Mouse (Mus musculus): Measurements from ENCODE around the gene Spata5. TPM values are rescaled to one million over a fixed set of nuclear protein-coding genes. Genes with fewer than 3 reads are reported as not detected.
A peak's percentile ranks its signal among the peaks of the same experiment; 100 is the strongest.
"Not testable (repeated sequence)": the region's sequence is repeated elsewhere in the genome, so short reads cannot be mapped to it uniquely, and the experiment has no call there.

Gene Spata5
- polyA plus RNA-seq, 1 experiment from 2014 or later, result 29.0 TPM

GRCm38 (mm10) chr3:37584576-37584975, 164.9 kb downstream of the Spata5 start:
- peaks cover 18% of the 10 kb centered on the region; the same call in 1 of the 2 replicates for H3K4me1 ChIP-seq (ENCODE audit: control insufficient read depth, insufficient read depth, low read length)
- 82% methylated on average over 5 of the region's 5 CpGs for WGBS

DNA sequence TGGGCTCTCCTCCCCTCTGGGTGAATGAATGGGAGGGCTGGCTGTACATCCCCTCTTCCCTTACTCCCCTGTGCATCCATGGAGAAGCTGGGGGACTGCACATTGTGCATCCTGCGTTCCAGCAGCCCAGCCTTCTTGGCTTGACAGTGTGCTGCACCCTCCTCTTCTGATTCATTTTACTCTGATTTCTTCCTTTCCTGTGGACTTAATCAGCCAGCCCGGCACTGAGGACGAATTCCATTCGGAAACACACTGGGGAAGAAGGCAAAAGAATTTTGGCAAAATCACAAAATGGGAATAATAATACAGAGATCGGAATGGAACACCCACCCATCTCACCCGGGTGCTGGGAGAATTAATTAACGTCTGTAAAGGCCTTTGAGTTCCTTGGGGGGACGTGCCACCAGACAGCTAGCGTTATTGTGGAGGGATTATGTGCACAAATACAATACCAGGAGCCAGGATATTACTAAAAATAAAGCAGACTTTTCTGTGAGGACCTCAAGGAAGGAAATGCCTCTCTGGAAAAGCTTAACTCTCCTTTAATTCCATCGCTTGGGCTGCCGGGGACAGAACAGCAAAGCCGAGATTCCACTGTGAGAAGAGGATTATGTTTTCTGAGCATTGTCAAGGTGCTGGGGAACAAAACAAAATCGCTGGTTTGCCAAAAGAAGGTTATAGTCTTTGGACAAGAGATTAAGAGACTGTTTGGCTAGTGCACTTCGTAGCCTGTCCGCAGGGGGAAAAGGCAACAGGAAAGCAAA, 166.5 kb downstream of the Spata5 start:
- H3K4me1 ChIP-seq (ENCODE audit: control insufficient read depth, insufficient read depth, low read length), result peaks cover 18% of the 10 kb centered on the region; the same call in 1 of the 2 replicates
- H3K27ac ChIP-seq (replicated peaks; ENCODE audit: low read depth, low read length), result peak overlapping the region; percentile 86
- peak overlapping the region; percentile 24 for H3K4me3 ChIP-seq (ENCODE audit: low read depth, low read length)
- ATAC-seq (ENCODE audit: low read depth), result peak; percentile 72
- H3K36me3 ChIP-seq (ENCODE audit: control insufficient read depth, insufficient read depth, low read length), result no peaks in the 10 kb centered on the region
- H3K9ac ChIP-seq (ENCODE audit: low read depth, low read length), result peak overlapping the region; percentile 48
- H3K4me2 ChIP-seq (ENCODE audit: low read depth, low read length), result peak overlapping the region; percentile 50
- H3K27me3 ChIP-seq (replicated peaks; ENCODE audit: control insufficient read depth, insufficient read depth, low read length), result no peaks in the 10 kb centered on the region
- WGBS, result 12% methylated on average over 15 of the region's 15 CpGs
- no peaks in the 10 kb centered on the region for H3K9me3 ChIP-seq (ENCODE audit: control insufficient read depth, low read length)
- peak; percentile 73 for DNase-seq (ENCODE audit: low spot score)

More at GRCm38 (mm10) chr3:37584576-37584975, 164.9 kb downstream of the Spata5 start:
- H3K27me3 ChIP-seq (replicated peaks; ENCODE audit: control insufficient read depth, insufficient read depth, low read length), result no peaks in the 10 kb centered on the region
- no peak overlapping the region for H3K27ac ChIP-seq (replicated peaks; ENCODE audit: low read depth, low read length)
- ATAC-seq (ENCODE audit: low read depth), result no peak
- DNase-seq (ENCODE audit: low spot score), result no peak
- no peaks in the 10 kb centered on the region for H3K9me3 ChIP-seq (ENCODE audit: control insufficient read depth, low read length)
- peaks cover 4% of the 10 kb centered on the region; the same call in 1 of the 2 replicates for H3K36me3 ChIP-seq (ENCODE audit: control insufficient read depth, insufficient read depth, low read length)
- no peak overlapping the region for H3K9ac ChIP-seq (ENCODE audit: low read depth, low read length)
- H3K4me2 ChIP-seq (ENCODE audit: low read depth, low read length), result no peak overlapping the region
- no peak overlapping the region for H3K4me3 ChIP-seq (ENCODE audit: low read depth, low read length)

GRCm38 (mm10) chr3:37586731-37587578, 167.3 kb downstream of the Spata5 start:
- no peaks in the 10 kb centered on the region for H3K36me3 ChIP-seq (ENCODE audit: control insufficient read depth, insufficient read depth, low read length)
- peak overlapping the region; percentile 86 for H3K27ac ChIP-seq (replicated peaks; ENCODE audit: low read depth, low read length)
- peaks cover 18% of the 10 kb centered on the region; the same call in 1 of the 2 replicates for H3K4me1 ChIP-seq (ENCODE audit: control insufficient read depth, insufficient read depth, low read length)
- DNase-seq (ENCODE audit: low spot score) (peak; percentile 49), ATAC-seq (ENCODE audit: low read depth) (peak; percentile 48)
- H3K27me3 ChIP-seq (replicated peaks; ENCODE audit: control insufficient read depth, insufficient read depth, low read length), result no peaks in the 10 kb centered on the region
- WGBS, result 28% methylated on average over 16 of the region's 16 CpGs
- peak overlapping the region; percentile 48 for H3K9ac ChIP-seq (ENCODE audit: low read depth, low read length)
- H3K4me3 ChIP-seq (ENCODE audit: low read depth, low read length), result peak overlapping the region; percentile 24
- H3K9me3 ChIP-seq (ENCODE audit: control insufficient read depth, low read length), result no peaks in the 10 kb centered on the region
- peak overlapping the region; percentile 50 for H3K4me2 ChIP-seq (ENCODE audit: low read depth, low read length)

- no peak overlapping the region for H3K27ac ChIP-seq (replicated peaks; ENCODE audit: low read depth, low read length)
- no peak for ATAC-seq (ENCODE audit: low read depth)
- no peaks in the 10 kb centered on the region for H3K36me3 ChIP-seq (ENCODE audit: control insufficient read depth, insufficient read depth, low read length)
- no peaks in the 10 kb centered on the region for H3K9me3 ChIP-seq (ENCODE audit: control insufficient read depth, low read length)
- no peak overlapping the region for H3K9ac ChIP-seq (ENCODE audit: low read depth, low read length)
- H3K27me3 ChIP-seq (replicated peaks; ENCODE audit: control insufficient read depth, insufficient read depth, low read length), result no peaks in the 10 kb centered on the region
- peaks cover 6% of the 10 kb centered on the region; the same call in 1 of the 2 replicates for H3K4me1 ChIP-seq (ENCODE audit: control insufficient read depth, insufficient read depth, low read length)
- 70% methylated on average over 10 of the region's 10 CpGs for WGBS
- no peak overlapping the region for H3K4me2 ChIP-seq (ENCODE audit: low read depth, low read length)
- DNase-seq (ENCODE audit: low spot score), result peak; percentile 41
- no peak overlapping the region for H3K4me3 ChIP-seq (ENCODE audit: low read depth, low read length)
Observed at GRCm38 (mm10) chr3:37595721-37596120, 176.0 kb downstream of the Spata5 start.

GRCm38 (mm10) chr3:37596519-37596918, 176.8 kb downstream of the Spata5 start:
- peak; percentile 89 for ATAC-seq (ENCODE audit: low read depth)
- Histone ChIP-seq H3K27ac (replicated peaks; ENCODE audit: low read depth, low read length) (peak overlapping the region; percentile 46; the same call in 1 of the 2 replicates), H3K4me2 (ENCODE audit: low read depth, low read length) (no peak overlapping the region), H3K9ac (ENCODE audit: low read depth, low read length) (no peak overlapping the region), H3K9me3 (ENCODE audit: control insufficient read depth, low read length) (no peaks in the 10 kb centered on the region), H3K36me3 (ENCODE audit: control insufficient read depth, insufficient read depth, low read length) (no peaks in the 10 kb centered on the region), H3K4me3 (ENCODE audit: low read depth, low read length) (no peak overlapping the region), H3K27me3 (replicated peaks; ENCODE audit: control insufficient read depth, insufficient read depth, low read length) (no peaks in the 10 kb centered on the region), H3K4me1 (ENCODE audit: control insufficient read depth, insufficient read depth, low read length) (peaks cover 6% of the 10 kb centered on the region; the same call in 1 of the 2 replicates)
- peak; percentile 73 for DNase-seq (ENCODE audit: low spot score)
- 52% methylated on average over 6 of the region's 6 CpGs for WGBS

DNA sequence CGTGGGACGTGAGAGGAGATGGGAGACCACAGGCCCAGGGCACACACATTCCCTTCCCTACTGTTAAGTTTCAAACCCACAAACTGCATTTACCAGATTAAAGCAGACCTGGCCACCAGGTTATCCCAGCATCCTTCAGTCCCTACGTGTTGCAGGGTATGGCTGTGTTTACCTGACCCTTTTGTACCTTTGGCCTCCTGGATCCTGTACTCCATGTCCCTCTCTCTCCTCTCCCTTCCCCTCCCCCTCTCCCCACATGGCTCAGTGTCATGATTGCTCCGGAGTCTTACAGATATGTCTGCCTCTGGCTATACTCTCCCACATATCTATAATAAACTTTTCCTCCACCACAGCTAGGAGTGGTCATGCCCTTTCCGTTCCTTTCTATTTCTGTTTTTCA, 177.5 kb downstream of the Spata5 start:
- H3K4me1 ChIP-seq (ENCODE audit: control insufficient read depth, insufficient read depth, low read length), result peaks cover 6% of the 10 kb centered on the region; the same call in 1 of the 2 replicates
- H3K27ac ChIP-seq (replicated peaks; ENCODE audit: low read depth, low read length), result peak overlapping the region; percentile 46; the same call in 1 of the 2 replicates
- no peak overlapping the region for H3K9ac ChIP-seq (ENCODE audit: low read depth, low read length)
- H3K27me3 ChIP-seq (replicated peaks; ENCODE audit: control insufficient read depth, insufficient read depth, low read length), result no peaks in the 10 kb centered on the region
- ATAC-seq (ENCODE audit: low read depth), result no peak
- H3K4me3 ChIP-seq (ENCODE audit: low read depth, low read length), result no peak overlapping the region
- H3K36me3 ChIP-seq (ENCODE audit: control insufficient read depth, insufficient read depth, low read length), result no peaks in the 10 kb centered on the region
- 62% methylated on average over 5 of the region's 5 CpGs for whole genome bisulfite sequencing
- H3K4me2 ChIP-seq (ENCODE audit: low read depth, low read length), result no peak overlapping the region
- no peak for DNase-seq (ENCODE audit: low spot score)
- no peaks in the 10 kb centered on the region for H3K9me3 ChIP-seq (ENCODE audit: control insufficient read depth, low read length)

DNA sequence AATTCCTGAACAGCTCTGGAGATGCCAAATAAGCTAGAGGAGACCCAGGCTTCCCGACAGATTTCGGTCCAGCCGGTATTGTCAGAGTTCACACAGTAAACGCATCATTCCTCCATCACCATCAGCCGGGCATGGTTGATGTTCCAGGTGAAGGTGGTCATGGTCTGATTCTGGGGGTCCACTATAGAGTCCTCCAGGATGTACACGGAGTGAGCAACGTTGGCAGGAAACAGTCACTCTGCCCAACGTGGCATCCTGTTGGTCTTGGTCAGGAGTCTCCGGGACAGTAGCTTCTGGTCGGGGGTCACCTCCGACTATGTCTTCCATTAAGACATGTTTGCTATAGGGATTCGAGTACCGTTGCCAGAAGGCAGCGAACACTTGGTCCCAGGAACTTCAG, 179.9 kb downstream of the Spata5 start:
- not testable (repeated sequence) for ATAC-seq (ENCODE audit: low read depth); H3K9ac ChIP-seq (ENCODE audit: low read depth, low read length); H3K4me2 ChIP-seq (ENCODE audit: low read depth, low read length); DNase-seq (ENCODE audit: low spot score); H3K36me3 ChIP-seq (ENCODE audit: control insufficient read depth, insufficient read depth, low read length); H3K27me3 ChIP-seq (replicated peaks; ENCODE audit: control insufficient read depth, insufficient read depth, low read length); H3K4me3 ChIP-seq (ENCODE audit: low read depth, low read length); H3K4me1 ChIP-seq (ENCODE audit: control insufficient read depth, insufficient read depth, low read length); H3K27ac ChIP-seq (replicated peaks; ENCODE audit: low read depth, low read length); H3K9me3 ChIP-seq (ENCODE audit: control insufficient read depth, low read length)
- 94% methylated on average over 14 of the region's 14 CpGs for WGBS

GRCm38 (mm10) chr3:37602356-37602755, 182.7 kb downstream of the Spata5 start:
- 0 out of 2 replicates have a peak, but pooled peaks cover 5% of the 10 kb centered on the region for H3K9me3 ChIP-seq (ENCODE audit: control insufficient read depth, low read length)
- H3K36me3 ChIP-seq (ENCODE audit: control insufficient read depth, insufficient read depth, low read length), result no peaks in the 10 kb centered on the region
- H3K27me3 ChIP-seq (replicated peaks; ENCODE audit: control insufficient read depth, insufficient read depth, low read length), result no peaks in the 10 kb centered on the region
- no peaks in the 10 kb centered on the region for H3K4me1 ChIP-seq (ENCODE audit: control insufficient read depth, insufficient read depth, low read length)
- no peak overlapping the region for H3K9ac ChIP-seq (ENCODE audit: low read depth, low read length)
- H3K4me3 ChIP-seq (ENCODE audit: low read depth, low read length), result no peak overlapping the region
- 96% methylated on average over 9 of the region's 9 CpGs for WGBS
- no peak for DNase-seq (ENCODE audit: low spot score)
- no peak overlapping the region for H3K27ac ChIP-seq (replicated peaks; ENCODE audit: low read depth, low read length)
- no peak for ATAC-seq (ENCODE audit: low read depth)
- no peak overlapping the region for H3K4me2 ChIP-seq (ENCODE audit: low read depth, low read length)

All from embryonic facial prominence, embryonic 14.5 days (tissue).